Mouse (Mus musculus) left cerebral cortex, adult 9 months (tissue): ENCODE results near the gene Zcchc2.

ENCODE experiments used
- DNase-seq, 2 experiments: peaks; one replicate each; pipeline ENCODE4 v3.0.0; 2022; ENCODE audit warnings: low spot score in 2 of 2

The Zcchc2 gene

GRCm38 (mm10) chr1:105988903-105989639 lies 1.1 kb upstream of the Zcchc2 start:
- no peak for DNase-seq

- DNase-seq: no peak
These were observed 594 bp upstream of the Zcchc2 start for GRCm38 (mm10) chr1:105989640-105989984.

- peak in 1 of 2 experiments; percentile 61 for DNase-seq
These were observed 930 bp downstream of the Zcchc2 start for GRCm38 (mm10) chr1:105990911-105991761.

- no peak for DNase-seq
These were observed 2.0 kb downstream of the Zcchc2 start for GRCm38 (mm10) chr1:105991931-105992837.

GRCm38 (mm10) chr1:105993196-105993595 lies 3.0 kb downstream of the Zcchc2 start:
- DNase-seq: no peak

- peak; percentile 65 to 78 for DNase-seq
These were observed 3.5 kb downstream of the Zcchc2 start for GRCm38 (mm10) chr1:105993601-105994209.

GRCm38 (mm10) chr1:105995966-105996365 lies 5.8 kb downstream of the Zcchc2 start:
- no peak for DNase-seq

GRCm38 (mm10) chr1:105997282-105997681 lies 7.1 kb downstream of the Zcchc2 start:
- no peak for DNase-seq

- DNase-seq: no peak
These were observed 9.6 kb downstream of the Zcchc2 start for GRCm38 (mm10) chr1:105999802-106000201.

GRCm38 (mm10) chr1:106007581-106007980 lies 17.4 kb downstream of the Zcchc2 start:
- DNase-seq: no peak

- DNase-seq: no peak
These were observed 20.9 kb downstream of the Zcchc2 start for GRCm38 (mm10) chr1:106011097-106011496.

- no peak for DNase-seq
These were observed 23.6 kb downstream of the Zcchc2 start for GRCm38 (mm10) chr1:106013759-106014158.

GRCm38 (mm10) chr1:106016262-106016661 lies 26.1 kb downstream of the Zcchc2 start:
- no peak for DNase-seq

- DNase-seq: no peak
These were observed 29.6 kb downstream of the Zcchc2 start for GRCm38 (mm10) chr1:106019854-106020253.

GRCm38 (mm10) chr1:106022998-106023397 lies 32.8 kb downstream of the Zcchc2 start:
- no peak for DNase-seq

- no peak for DNase-seq
These were observed 34.0 kb downstream of the Zcchc2 start for GRCm38 (mm10) chr1:106024254-106024653.

- no peak for DNase-seq
These were observed 34.6 kb downstream of the Zcchc2 start for GRCm38 (mm10) chr1:106024778-106025177.

GRCm38 (mm10) chr1:106029769-106030168 lies 39.6 kb downstream of the Zcchc2 start:
- DNase-seq: no peak

- no peak for DNase-seq
These were observed 40.1 kb downstream of the Zcchc2 start for GRCm38 (mm10) chr1:106030331-106030730.

GRCm38 (mm10) chr1:106030886-106031285 lies 40.7 kb downstream of the Zcchc2 start:
- DNase-seq: no peak

GRCm38 (mm10) chr1:106031908-106032307 lies 41.7 kb downstream of the Zcchc2 start:
- no peak for DNase-seq
